21 mouse cellular contexts compared by ENCODE assay signal in the genomic region with DNA sequence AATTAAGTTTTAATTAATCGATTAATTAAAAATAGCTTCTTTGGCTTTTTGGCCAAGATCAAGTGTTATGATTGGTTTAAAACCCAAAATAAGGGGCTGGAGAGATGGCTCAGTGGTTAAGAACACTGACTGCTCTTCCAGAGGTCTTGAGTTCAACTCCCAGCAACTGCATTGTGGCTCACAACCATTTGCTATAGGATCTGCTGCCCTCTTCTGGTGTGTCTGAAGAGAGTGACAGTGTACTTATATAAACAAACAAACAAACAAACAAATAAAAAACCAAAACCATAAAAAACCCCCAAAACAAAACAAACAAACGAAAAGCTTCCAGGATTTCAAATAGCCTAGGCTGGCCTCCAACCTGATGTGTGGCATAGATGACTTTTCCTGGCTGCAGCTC. TPM values are rescaled to one million over a fixed set of nuclear protein-coding genes. Genes with fewer than 3 reads are reported as not detected.
DNase-seq lines count a peak whose midpoint lies in the region; ATAC-seq and TF ChIP-seq lines count a peak whose summit lies in the region.
"Had no signal": no experiment of that assay in that cellular context is flagged by ENCODE, and none has a peak within 500 bp of the region (broad histone marks: within the 10 kb centered on the region; RNA-seq: fewer than 3 reads in every experiment).

No protein-coding gene starts in this region.

- H3K27me3 ChIP-seq in heart, adult 2 months (ENCODE audit: control insufficient read depth, insufficient read depth, low read length) = no peaks in the 10 kb centered on the region
- no peaks in the 10 kb centered on the region for H3K27me3 ChIP-seq in heart, embryonic 12.5 days (replicated peaks)
- H3K27me3 ChIP-seq in liver, embryonic 12.5 days (replicated peaks) = no peaks in the 10 kb centered on the region
- no peaks in the 10 kb centered on the region for H3K27me3 ChIP-seq in liver, embryonic 11.5 days (replicated peaks; ENCODE audit: control insufficient read depth, insufficient read depth, low read length)
- H3K27me3 ChIP-seq in splenic B cell, adult 2 months (ENCODE audit: control insufficient read depth, insufficient read depth, low read length, poor library complexity, severe bottlenecking) = no peaks in the 10 kb centered on the region
- no peaks in the 10 kb centered on the region for H3K27me3 ChIP-seq in hindbrain, embryonic 13.5 days
- H3K27me3 ChIP-seq: hindbrain, embryonic 15.5 days; neural tube, embryonic 15.5 days had no signal

- peaks cover 1% of the 10 kb centered on the region for H3K4me1 ChIP-seq in heart, adult 2 months (ENCODE audit: control insufficient read depth, insufficient read depth, low read length)
- H3K4me1 ChIP-seq in heart, embryonic 12.5 days (replicated peaks) = peaks cover 4% of the 10 kb centered on the region; the same call in 1 of the 2 replicates
- peaks cover 28% of the 10 kb centered on the region for H3K4me1 ChIP-seq in liver, embryonic 12.5 days
- peaks cover 6% of the 10 kb centered on the region for H3K4me1 ChIP-seq in liver, embryonic 11.5 days (replicated peaks; ENCODE audit: control insufficient read depth, insufficient read depth, low read length)
- H3K4me1 ChIP-seq in embryonic fibroblast, embryonic 13.5 days (ENCODE audit: control insufficient read depth, insufficient read depth, low read length) = peaks cover 10% of the 10 kb centered on the region
- H3K4me1 ChIP-seq in hindbrain, embryonic 13.5 days (replicated peaks) = no peaks in the 10 kb centered on the region
- H3K4me1 ChIP-seq: hindbrain, embryonic 15.5 days; midbrain, embryonic 10.5 days; neural tube, embryonic 15.5 days had no signal

- intact Hi-C loops in heart, adult 2 months (cut with DNase I) = loop anchor here (2.0 kb wide), 1 partner anchor 53 kb away; a partner anchor contains a TSS

- ATAC-seq in heart, embryonic 12.5 days (ENCODE audit: insufficient number of reproducible peaks, low FRiP score) = no peak
- no peak for ATAC-seq in liver, embryonic 12.5 days
- no peak for ATAC-seq in liver, embryonic 11.5 days (replicated peaks; ENCODE audit: low FRiP score)
- no peak for ATAC-seq in hindbrain, embryonic 13.5 days (ENCODE audit: low FRiP score)
- ATAC-seq: forebrain, embryonic 16.5 days had no signal

- no peak overlapping the region for H3K9ac ChIP-seq in heart, adult 2 months (ENCODE audit: low read depth, low read length)
- H3K9ac ChIP-seq in heart, embryonic 12.5 days = no peak overlapping the region
- no peak overlapping the region for H3K9ac ChIP-seq in liver, embryonic 12.5 days
- H3K9ac ChIP-seq in liver, embryonic 11.5 days (ENCODE audit: low read depth, low read length) = no peak overlapping the region
- H3K9ac ChIP-seq in hindbrain, embryonic 13.5 days = no peak overlapping the region
- H3K9ac ChIP-seq: hindbrain, embryonic 15.5 days; neural tube, embryonic 15.5 days had no signal

- no peaks in the 10 kb centered on the region for H3K9me3 ChIP-seq in heart, embryonic 12.5 days (replicated peaks)
- H3K9me3 ChIP-seq in liver, embryonic 12.5 days (replicated peaks) = no peaks in the 10 kb centered on the region
- no peaks in the 10 kb centered on the region for H3K9me3 ChIP-seq in liver, embryonic 11.5 days (ENCODE audit: control insufficient read depth, low read length)
- H3K9me3 ChIP-seq in hindbrain, embryonic 13.5 days = no peaks in the 10 kb centered on the region
- H3K9me3 ChIP-seq: hindbrain, embryonic 15.5 days; midbrain, embryonic 10.5 days; neural tube, embryonic 15.5 days had no signal

- H3K27ac ChIP-seq in heart, adult 2 months = no peak overlapping the region
- no peak overlapping the region for H3K27ac ChIP-seq in heart, embryonic 12.5 days (ENCODE audit: poor library complexity, severe bottlenecking)
- peak overlapping the region; percentile 85 for H3K27ac ChIP-seq in liver, embryonic 12.5 days
- H3K27ac ChIP-seq in liver, embryonic 11.5 days (ENCODE audit: low read depth, low read length) = no peak overlapping the region
- H3K27ac ChIP-seq in embryonic fibroblast, embryonic 13.5 days (ENCODE audit: insufficient read depth, low read length) = peak overlapping the region; percentile 78
- no peak overlapping the region for H3K27ac ChIP-seq in hindbrain, embryonic 13.5 days
- H3K27ac ChIP-seq: midbrain, embryonic 10.5 days had no signal

- peak; percentile 46 for TF ChIP-seq CTCF in heart, adult 2 months (IDR thresholded peaks at IDR 0.05)
- no peak for TF ChIP-seq CTCF in embryonic fibroblast, embryonic 13.5 days (IDR thresholded peaks at IDR 0.05; ENCODE audit: borderline replicate concordance, insufficient read depth, low read length)

- H3K4me2 ChIP-seq in heart, embryonic 12.5 days = no peak overlapping the region
- H3K4me2 ChIP-seq in liver, embryonic 12.5 days = no peak overlapping the region
- no peak overlapping the region for H3K4me2 ChIP-seq in liver, embryonic 11.5 days
- H3K4me2 ChIP-seq in hindbrain, embryonic 13.5 days = no peak overlapping the region
- H3K4me2 ChIP-seq: hindbrain, embryonic 15.5 days; neural tube, embryonic 15.5 days had no signal

- H3K79me2 ChIP-seq in heart, adult 2 months (replicated peaks; ENCODE audit: control insufficient read depth, insufficient read depth, low read length) = no peaks in the 10 kb centered on the region

- no peak for TF ChIP-seq EP300 in heart, adult 2 months (IDR thresholded peaks at IDR 0.05; ENCODE audit: insufficient read depth, low read depth, low read length)

- TF ChIP-seq POLR2A in heart, adult 2 months (IDR thresholded peaks at IDR 0.05; ENCODE audit: insufficient read depth, low read depth, low read length) = no peak
- TF ChIP-seq POLR2A in embryonic fibroblast, embryonic 13.5 days (IDR thresholded peaks at IDR 0.05; ENCODE audit: low read depth, low read length) = no peak

- H3K36me3 ChIP-seq in heart, adult 2 months (ENCODE audit: control insufficient read depth, insufficient read depth, low read length) = no peaks in the 10 kb centered on the region
- H3K36me3 ChIP-seq in heart, embryonic 12.5 days = peaks cover 56% of the 10 kb centered on the region
- H3K36me3 ChIP-seq in liver, embryonic 12.5 days = peaks cover 82% of the 10 kb centered on the region
- H3K36me3 ChIP-seq in liver, embryonic 11.5 days (ENCODE audit: control insufficient read depth, insufficient read depth, low read length) = peaks cover 32% of the 10 kb centered on the region
- H3K36me3 ChIP-seq in splenic B cell, adult 2 months (ENCODE audit: control insufficient read depth, insufficient read depth, low read length, poor library complexity, severe bottlenecking) = 0 out of 2 replicates have a peak, but pooled peaks cover 2% of the 10 kb centered on the region
- H3K36me3 ChIP-seq in hindbrain, embryonic 13.5 days = peaks cover 40% of the 10 kb centered on the region

- WGBS in heart, adult 2 months = 93% methylated on average over 2 of the region's 2 CpGs
- 85% methylated on average over 2 of the region's 2 CpGs for WGBS in heart, embryonic 12.5 days
- WGBS in liver, embryonic 12.5 days (ENCODE audit: insufficient replicate concordance) = 80% methylated on average over 2 of the region's 2 CpGs
- 87% methylated on average over 2 of the region's 2 CpGs for WGBS in liver, embryonic 11.5 days
- WGBS in hindbrain, embryonic 13.5 days = 87% methylated on average over 2 of the region's 2 CpGs

- DNase-seq in heart, adult 2 months = no peak
- DNase-seq in liver, embryonic 11.5 days (ENCODE audit: low spot score) = no peak
- peak; percentile 21 for DNase-seq in splenic B cell, adult 2 months (ENCODE audit: low read depth, low spot score)
- no peak for DNase-seq in frontal cortex, postnatal 36 days (ENCODE audit: low spot score in 2 of 2)
- DNase-seq: adrenal gland, adult 8-10 months; cerebellum, adult 11 months; gastrocnemius, postnatal 14 days; heart, postnatal 10 days; kidney, adult 9 months; layer of hippocampus, postnatal 36 days; lung, adult 18-20 months; lung, postnatal 4 days; thymus, adult 18-20 months had no signal

- no peak overlapping the region for H3K4me3 ChIP-seq in heart, adult 2 months
- no peak overlapping the region for H3K4me3 ChIP-seq in heart, embryonic 12.5 days
- no peak overlapping the region for H3K4me3 ChIP-seq in liver, embryonic 12.5 days
- no peak overlapping the region for H3K4me3 ChIP-seq in liver, embryonic 11.5 days (ENCODE audit: low read depth, low read length)
- no peak overlapping the region for H3K4me3 ChIP-seq in embryonic fibroblast, embryonic 13.5 days (ENCODE audit: insufficient read depth, low read length)
- H3K4me3 ChIP-seq in hindbrain, embryonic 13.5 days = no peak overlapping the region
- H3K4me3 ChIP-seq: hindbrain, embryonic 15.5 days; midbrain, embryonic 10.5 days; neural tube, embryonic 15.5 days had no signal

RNA-seq across cellular contexts. Expression of a gene that starts 52.4 kb away (rescaled TPM):
- 10 to 100 TPM; 74.9 to 85.1 TPM for total RNA-seq in heart, adult 2 months (2021)
- 17.3 and 36.7 TPM in 2 replicates for polyA plus RNA-seq in heart, adult 2 months (2012; rRNA removed)
- 38.9 and 41.1 TPM in 2 replicates for polyA plus RNA-seq in heart, embryonic 12.5 days (2016; fragmentation: Nextera tagmentation; extraction: Ambion mirVana)
- 48.0 and 48.4 TPM in 2 replicates for polyA plus RNA-seq in liver, embryonic 12.5 days (2016; fragmentation: Nextera tagmentation; extraction: Ambion mirVana)
- 59.4 and 60.0 TPM in 2 replicates for polyA plus RNA-seq in liver, embryonic 11.5 days (2014; fragmentation: Nextera tagmentation; extraction: Ambion mirVana)
- 92.4 and 93.5 TPM in 2 replicates for polyA plus RNA-seq in embryonic fibroblast, embryonic 13.5 days (2011; ENCODE audit: insufficient read length, low read depth, missing spikeins)
- 36.8 and 38.9 TPM in 2 replicates for polyA plus RNA-seq in hindbrain, embryonic 13.5 days (2015; fragmentation: Nextera tagmentation; extraction: Ambion mirVana)

Comparison
In these comparisons a context has a peak if more than half of its experiments do, and no peak if none do; other contexts are left out.
1. H3K27ac ChIP-seq: peak in liver, embryonic 12.5 days (single experiment) and embryonic fibroblast, embryonic 13.5 days (single experiment); none in heart, adult 2 months (single experiment), heart, embryonic 12.5 days (single experiment), liver, embryonic 11.5 days (single experiment) and hindbrain, embryonic 13.5 days (single experiment).